Mouse (Mus musculus) inflammation-experienced regulatory T-cells, adult 6 months (primary cell): Measurements from ENCODE around the gene Tymp. TPM values are rescaled to one million over a fixed set of nuclear protein-coding genes. Genes with fewer than 3 reads are reported as not detected.

Experiments
- ATAC-seq: one replicate; pipeline ENCODE4 v1.8.0; 2017
- polyA plus RNA-seq, 3 experiments: library from polyadenylated mRNA; unstranded; fragments of 100-300 nt; shearing (Covaris generic); gene quantifications; one replicate each; pipeline ENCODE4 v1.2.1; 2017

Tymp gene
- polyA plus RNA-seq = under 1 TPM in 2 of 3 experiments, not detected in 1; 0.94 to 0.99 TPM

- no peak for ATAC-seq
These were observed at the start of gene Tymp for GRCm38 (mm10) chr15:89376957-89377356. Tymp (minus strand) TSS chr15:89377039.

- no peak for ATAC-seq
These were observed 48.9 kb upstream of the Tymp start, which contains the start of gene Cpt1b for GRCm38 (mm10) chr15:89425711-89426121. Cpt1b (minus strand) TSS chr15:89425863.

GRCm38 (mm10) chr15:89424621-89425020 lies 47.8 kb upstream of the Tymp start:
- ATAC-seq = no peak

- no peak for ATAC-seq
These were observed 45.1 kb upstream of the Tymp start for GRCm38 (mm10) chr15:89421938-89422337.

- ATAC-seq = no peak
These were observed 38.4 kb upstream of the Tymp start for GRCm38 (mm10) chr15:89415282-89415681.

- ATAC-seq = no peak
These were observed 33.3 kb upstream of the Tymp start, which contains the start of gene Syce3 for GRCm38 (mm10) chr15:89410118-89410517. Syce3 (minus strand) TSS chr15:89410503.

GRCm38 (mm10) chr15:89406691-89407090 lies 29.9 kb upstream of the Tymp start:
- ATAC-seq = no peak

- no peak for ATAC-seq
These were observed 28.2 kb upstream of the Tymp start for GRCm38 (mm10) chr15:89404831-89405623.

- ATAC-seq = no peak
These were observed 25.6 kb upstream of the Tymp start for GRCm38 (mm10) chr15:89402471-89402870.

- ATAC-seq = no peak
These were observed 22.9 kb upstream of the Tymp start for GRCm38 (mm10) chr15:89399716-89400115.

- ATAC-seq = no peak
These were observed 21.3 kb upstream of the Tymp start for GRCm38 (mm10) chr15:89398146-89398545.

- ATAC-seq = no peak
These were observed 20.0 kb upstream of the Tymp start for GRCm38 (mm10) chr15:89396883-89397282.

GRCm38 (mm10) chr15:89390081-89390480 lies 13.2 kb upstream of the Tymp start:
- ATAC-seq = no peak

- ATAC-seq = peak; percentile 77
These were observed 10.3 kb upstream of the Tymp start for GRCm38 (mm10) chr15:89387127-89387526.

- no peak for ATAC-seq
These were observed 7.8 kb upstream of the Tymp start, which contains the start of gene Klhdc7b for GRCm38 (mm10) chr15:89384617-89385016. Klhdc7b (plus strand) TSS chr15:89384917.

- no peak for ATAC-seq
These were observed 2.6 kb upstream of the Tymp start for GRCm38 (mm10) chr15:89379429-89379828.

- ATAC-seq = no peak
These were observed 2.1 kb upstream of the Tymp start, which contains the start of gene Odf3b for GRCm38 (mm10) chr15:89378831-89379401. Odf3b (minus strand) TSS chr15:89379282.

GRCm38 (mm10) chr15:89377938-89378828 lies 1.3 kb upstream of the Tymp start:
- no peak for ATAC-seq

GRCm38 (mm10) chr15:89377362-89377761 lies 523 bp upstream of the Tymp start:
- no peak for ATAC-seq

GRCm38 (mm10) chr15:89376040-89376439 lies 799 bp downstream of the Tymp start:
- no peak for ATAC-seq

GRCm38 (mm10) chr15:89374801-89375534 lies 1.9 kb downstream of the Tymp start:
- no peak for ATAC-seq

GRCm38 (mm10) chr15:89374340-89374739 lies 2.5 kb downstream of the Tymp start:
- no peak for ATAC-seq
